Mouse (Mus musculus): ENCODE data around the gene Svop.

DNA sequence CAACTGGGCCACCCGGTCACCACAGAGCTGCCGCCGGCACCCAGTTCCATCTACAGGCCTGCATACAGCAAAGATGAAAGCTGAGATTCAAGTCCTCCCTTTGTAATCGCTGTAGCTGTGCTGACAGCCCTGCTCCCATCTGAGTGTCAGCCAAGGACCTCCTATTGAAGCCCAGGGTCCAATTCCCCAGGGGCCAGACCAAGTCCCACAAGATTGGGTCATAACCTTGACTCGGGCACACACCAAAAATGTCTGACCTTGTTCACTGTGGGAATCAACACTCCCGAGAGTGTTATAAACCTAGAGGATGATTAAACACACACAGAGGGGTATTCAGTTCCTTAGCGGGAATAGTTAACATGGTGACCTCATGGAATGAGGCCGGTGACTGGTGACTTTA, 109.5 kb downstream of the Svop start:
- TF ChIP-seq EP300 (IDR thresholded peaks at IDR 0.05; ENCODE audit: low read depth) (no peak), CTCF (IDR thresholded peaks at IDR 0.05; ENCODE audit: low read depth) (no peak)
